25 mouse cellular contexts compared by ENCODE assay signal in the genomic region with DNA sequence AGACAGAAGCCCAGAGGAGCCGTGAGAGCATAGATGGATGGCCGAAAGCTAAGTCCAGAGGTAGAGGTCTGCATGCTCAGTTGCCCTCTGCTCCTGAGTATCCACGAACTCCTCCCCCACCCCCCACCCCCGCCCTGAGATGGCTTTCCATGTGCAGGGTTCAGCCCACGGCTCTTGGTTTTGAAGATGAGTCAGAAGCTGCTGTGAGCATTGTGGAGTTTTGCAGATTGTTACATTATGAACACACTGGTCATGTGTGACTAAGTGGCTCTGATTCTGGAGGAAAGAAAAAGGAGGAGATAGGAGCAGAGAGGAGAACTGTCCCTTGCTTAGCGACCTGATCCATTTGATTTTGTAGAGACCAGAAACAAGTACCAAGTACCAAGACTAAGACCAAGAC. TPM values are rescaled to one million over a fixed set of nuclear protein-coding genes. Genes with fewer than 3 reads are reported as not detected.
DNase-seq lines count a peak whose midpoint lies in the region; TF ChIP-seq lines count a peak whose summit lies in the region.
"Had no signal": no experiment of that assay in that cellular context is flagged by ENCODE, and none has a peak within 500 bp of the region (broad histone marks: within the 10 kb centered on the region; RNA-seq: fewer than 3 reads in every experiment).

No protein-coding gene starts in this region.

- no peak overlapping the region for H3ac ChIP-seq in myocyte (ENCODE audit: control insufficient read depth, insufficient read length)

- no peak for TF ChIP-seq POLR2A in myocyte (IDR thresholded peaks at IDR 0.05; ENCODE audit: insufficient read length, low read depth)

- no peak overlapping the region for H3K4me3 ChIP-seq in myocyte
- H3K4me3 ChIP-seq: embryonic facial prominence, embryonic 10.5 days; embryonic facial prominence, embryonic 12.5 days; forebrain, embryonic 13.5 days; forebrain, embryonic 15.5 days had no signal

- no peak overlapping the region for H3K4me2 ChIP-seq in myocyte (ENCODE audit: low read depth)
- H3K4me2 ChIP-seq: embryonic facial prominence, embryonic 12.5 days; forebrain, embryonic 13.5 days; forebrain, embryonic 15.5 days had no signal

- no peaks in the 10 kb centered on the region for H3K36me3 ChIP-seq in myocyte (ENCODE audit: control insufficient read depth, insufficient read depth)
- H3K36me3 ChIP-seq: embryonic facial prominence, embryonic 10.5 days; embryonic facial prominence, embryonic 12.5 days; forebrain, embryonic 15.5 days; G1E had no signal

- DNase-seq in 3T3-L1 (ENCODE audit: low read depth, low spot score), result peak; percentile 56
- peak; percentile 37 for DNase-seq in NIH3T3 (ENCODE audit: low read depth)
- DNase-seq in right cerebral cortex, postnatal 14 days, result no peak
- DNase-seq in testis, postnatal 14 days (ENCODE audit: low spot score), result no peak
- DNase-seq: adrenal gland, adult 2 months; adrenal gland, postnatal 10 days; adrenal gland, postnatal 25 days; B cell, adult 2 months; cerebellum, adult 11-12 months; cerebellum, adult 2 months; cerebellum, adult 9-10 months; cerebellum, postnatal 10 days; cerebellum, postnatal 25 days; forebrain, postnatal 0 days had no signal

- H3K79me2 ChIP-seq in myocyte (ENCODE audit: control insufficient read depth, insufficient read depth), result no peaks in the 10 kb centered on the region

- H3K27me3 ChIP-seq in myocyte (ENCODE audit: control insufficient read depth, insufficient read depth, insufficient read length), result no peaks in the 10 kb centered on the region
- H3K27me3 ChIP-seq: CH12.LX; embryonic facial prominence, embryonic 12.5 days; forebrain, embryonic 13.5 days; forebrain, embryonic 15.5 days had no signal

TF ChIP-seq in myocyte, 11 proteins besides CTCF, POLR2A, EP300 and RAD21:
- TF ChIP-seq MAX (IDR thresholded peaks at IDR 0.05; ENCODE audit: low read depth), result no peak
- TF ChIP-seq CEBPB (IDR thresholded peaks at IDR 0.05; ENCODE audit: insufficient read depth, poor library complexity, severe bottlenecking), result 0 out of 2 replicates have a peak, but pooled peaks have one; percentile 29
- TF ChIP-seq TCF3 (IDR thresholded peaks at IDR 0.05; ENCODE audit: insufficient read length, low read depth), result no peak
- TF ChIP-seq TCF12 (IDR thresholded peaks at IDR 0.05; ENCODE audit: insufficient read depth, poor library complexity, severe bottlenecking), result no peak
- no peak for TF ChIP-seq SRF (IDR thresholded peaks at IDR 0.05; ENCODE audit: control insufficient read depth, insufficient read length, low read depth)
- no peak for TF ChIP-seq POLR2AphosphoS2 (IDR thresholded peaks at IDR 0.05; ENCODE audit: insufficient read length, low read depth)
- no peak for TF ChIP-seq REST (IDR thresholded peaks at IDR 0.05; ENCODE audit: insufficient read depth, insufficient read length)

RNA-seq across cellular contexts. Expression of gene Gm26897, which starts 42.5 kb away (rescaled TPM):
- polyA plus RNA-seq in myocyte (2012; fragmentation: generic; extraction: Trizol), result not detected
- polyA plus RNA-seq: adrenal gland, adult 2 months; CD4-positive, CD25-positive, alpha-beta regulatory T cell, adult 4 months; cerebellum, adult 2 months; cortical plate, adult 2 months; embryonic facial prominence, embryonic 10.5 days; embryonic facial prominence, embryonic 12.5 days; embryonic facial prominence, embryonic 14.5 days; forebrain, embryonic 11.5 days; forebrain, embryonic 13.5 days; forebrain, embryonic 15.5 days; forebrain, postnatal 0 days; G1E had no signal

Comparison
In these comparisons a context has a peak if more than half of its experiments do, and no peak if none do; other contexts are left out.
1. DNase-seq: peak in 3T3-L1 (single experiment) and NIH3T3 (single experiment); none in right cerebral cortex, postnatal 14 days (single experiment) and testis, postnatal 14 days (single experiment).